In the genomic region with DNA sequence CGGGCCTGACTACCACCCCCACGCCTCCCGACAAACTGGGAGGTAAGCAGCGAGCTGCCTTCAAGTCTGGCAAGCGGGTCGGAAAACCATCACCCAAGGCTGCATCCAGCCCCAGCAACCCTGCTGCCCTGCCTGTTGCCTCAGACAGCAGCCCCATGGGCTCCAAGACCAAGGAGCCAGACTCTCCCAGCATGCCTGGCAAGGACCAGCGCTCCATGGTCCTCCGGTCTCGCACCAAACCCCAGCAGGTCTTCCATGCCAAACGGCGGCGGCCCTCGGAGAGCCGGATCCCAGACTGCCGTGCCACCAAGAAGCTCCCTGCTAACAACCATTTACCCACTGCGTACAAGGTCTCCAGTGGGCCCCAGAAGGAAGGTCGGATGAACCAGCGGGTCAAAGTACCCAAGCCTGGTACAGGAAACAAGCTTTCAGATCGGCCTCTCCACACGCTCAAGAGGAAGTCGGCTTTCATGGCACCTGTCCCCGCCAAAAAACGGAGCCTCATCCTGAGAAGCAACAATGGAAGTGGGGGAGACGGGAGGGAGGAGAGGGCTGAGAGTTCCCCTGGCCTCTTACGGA, we compare ENCODE assay signal across 20 mouse cellular contexts. TPM values are rescaled to one million over a fixed set of nuclear protein-coding genes. Genes with fewer than 3 reads are reported as not detected.
DNase-seq lines count a peak whose midpoint lies in the region; ATAC-seq lines count a peak whose summit lies in the region.
"Had no signal": no experiment of that assay in that cellular context is flagged by ENCODE, and none has a peak within 500 bp of the region (broad histone marks: within the 10 kb centered on the region; RNA-seq: fewer than 3 reads in every experiment).

No protein-coding gene starts in this region.

- H3K27ac ChIP-seq in hindbrain, embryonic 12.5 days = peak overlapping the region; percentile 35; the same call in 1 of the 2 replicates
- H3K27ac ChIP-seq in hindbrain, embryonic 14.5 days = no peak overlapping the region
- no peak overlapping the region for H3K27ac ChIP-seq in midbrain, embryonic 10.5 days (replicated peaks)
- H3K27ac ChIP-seq: embryonic facial prominence, embryonic 10.5 days; neural tube, embryonic 15.5 days had no signal

- H3K9ac ChIP-seq in hindbrain, embryonic 12.5 days = no peak overlapping the region
- H3K9ac ChIP-seq in hindbrain, embryonic 14.5 days = no peak overlapping the region
- H3K9ac ChIP-seq: heart, embryonic 15.5 days; neural tube, embryonic 15.5 days had no signal

- H3K27me3 ChIP-seq in hindbrain, embryonic 12.5 days = no peaks in the 10 kb centered on the region
- no peaks in the 10 kb centered on the region for H3K27me3 ChIP-seq in hindbrain, embryonic 14.5 days (ENCODE audit: control insufficient read depth, insufficient read depth, low read length)
- H3K27me3 ChIP-seq in midbrain, embryonic 10.5 days (ENCODE audit: low read depth, poor library complexity, severe bottlenecking) = no peaks in the 10 kb centered on the region
- H3K27me3 ChIP-seq: heart, embryonic 15.5 days; neural tube, embryonic 15.5 days had no signal

- H3K36me3 ChIP-seq in hindbrain, embryonic 12.5 days = peaks cover 83% of the 10 kb centered on the region
- peaks cover 81% of the 10 kb centered on the region for H3K36me3 ChIP-seq in hindbrain, embryonic 14.5 days (replicated peaks; ENCODE audit: control insufficient read depth, insufficient read depth)
- H3K36me3 ChIP-seq in midbrain, embryonic 10.5 days = peaks cover 90% of the 10 kb centered on the region

- H3K4me1 ChIP-seq in hindbrain, embryonic 12.5 days = peaks cover 45% of the 10 kb centered on the region
- H3K4me1 ChIP-seq in hindbrain, embryonic 14.5 days (replicated peaks; ENCODE audit: control insufficient read depth, insufficient read depth, low read length) = peaks cover 34% of the 10 kb centered on the region
- H3K4me1 ChIP-seq in midbrain, embryonic 10.5 days = peaks cover 46% of the 10 kb centered on the region

- DNase-seq in cerebellum, postnatal 10 days = peak; percentile 53 to 56
- DNase-seq in cerebellum, adult 11 months = no peak
- no peak for DNase-seq in hindbrain, embryonic 14.5 days (ENCODE audit: low spot score)
- DNase-seq in thymus, postnatal 0 days (ENCODE audit: low spot score) = peak; percentile 28
- DNase-seq in thymus, adult 18-20 months = no peak
- no peak for DNase-seq in spleen, adult 12 weeks (ENCODE audit: low spot score)
- DNase-seq in midbrain, embryonic 10.5 days (ENCODE audit: low spot score) = no peak
- DNase-seq: adrenal gland, postnatal 25 days; gastrocnemius, adult 2 months; heart, postnatal 4 days; kidney, adult 8-10 months; kidney, postnatal 10 days; right cerebral cortex, adult 18-20 months had no signal

- H3K9me3 ChIP-seq in hindbrain, embryonic 12.5 days (replicated peaks) = no peaks in the 10 kb centered on the region
- H3K9me3 ChIP-seq in hindbrain, embryonic 14.5 days (ENCODE audit: control insufficient read depth, low read length) = no peaks in the 10 kb centered on the region
- no peaks in the 10 kb centered on the region for H3K9me3 ChIP-seq in midbrain, embryonic 10.5 days (replicated peaks)
- H3K9me3 ChIP-seq: embryonic facial prominence, embryonic 10.5 days; heart, embryonic 15.5 days; neural tube, embryonic 15.5 days had no signal

- 91% methylated on average over 25 of the region's 25 CpGs for WGBS in hindbrain, embryonic 12.5 days
- WGBS in hindbrain, embryonic 14.5 days = 91% methylated on average over 25 of the region's 25 CpGs
- WGBS in midbrain, embryonic 10.5 days = 93% methylated on average over 25 of the region's 25 CpGs

- no peak overlapping the region for H3K4me3 ChIP-seq in hindbrain, embryonic 12.5 days
- H3K4me3 ChIP-seq in hindbrain, embryonic 14.5 days (replicated peaks; ENCODE audit: low read length) = no peak overlapping the region
- no peak overlapping the region for H3K4me3 ChIP-seq in midbrain, embryonic 10.5 days
- H3K4me3 ChIP-seq: embryonic facial prominence, embryonic 10.5 days; gastrocnemius, adult 2 months; heart, embryonic 15.5 days; neural tube, embryonic 15.5 days had no signal

- no peak overlapping the region for H3K4me2 ChIP-seq in hindbrain, embryonic 12.5 days (replicated peaks)
- H3K4me2 ChIP-seq in hindbrain, embryonic 14.5 days (replicated peaks) = no peak overlapping the region
- H3K4me2 ChIP-seq: heart, embryonic 15.5 days; midbrain, embryonic 11.5 days; neural tube, embryonic 15.5 days had no signal

- ATAC-seq in hindbrain, embryonic 12.5 days (ENCODE audit: low FRiP score) = no peak
- no peak for ATAC-seq in hindbrain, embryonic 14.5 days (ENCODE audit: low FRiP score)
- ATAC-seq: inflammation-experienced regulatory T-cells, adult 6 months; lung, postnatal 0 days had no signal

RNA-seq across cellular contexts. Expression of a gene that starts 34.0 kb away (rescaled TPM):
- 49.2 and 51.9 TPM in 2 replicates for polyA plus RNA-seq in hindbrain, embryonic 12.5 days (2016; fragmentation: Nextera tagmentation; extraction: Ambion mirVana)
- 37.3 and 40.3 TPM in 2 replicates for polyA plus RNA-seq in hindbrain, embryonic 14.5 days (2014; fragmentation: Nextera tagmentation; extraction: Ambion mirVana)
- 82.6 and 100 TPM in 2 replicates for polyA plus RNA-seq in thymus, postnatal 0 days (2015; fragmentation: Nextera tagmentation; extraction: Ambion mirVana)
- polyA plus RNA-seq in midbrain, embryonic 10.5 days (2016; fragmentation: Nextera tagmentation; extraction: Ambion mirVana) = 47.0 and 51.0 TPM in 2 replicates

Comparison
In these comparisons a context has a peak if more than half of its experiments do, and no peak if none do; other contexts are left out.
1. DNase-seq: peak in cerebellum, postnatal 10 days (2 of 2) and thymus, postnatal 0 days (single experiment); none in cerebellum, adult 11 months (single experiment), hindbrain, embryonic 14.5 days (single experiment), thymus, adult 18-20 months (0 of 2), spleen, adult 12 weeks (single experiment) and midbrain, embryonic 10.5 days (single experiment).